Mouse (Mus musculus) macrophage (primary cell): ENCODE results near the gene Sec16b. TPM values are rescaled to one million over a fixed set of nuclear protein-coding genes. Genes with fewer than 3 reads are reported as not detected.

Experiments
- H3K27ac ChIP-seq: fragments of 350-480 bp; formaldehyde crosslinking; 2 replicates; pipeline ENCODE4 v1.9.0; 2021
- H3K36me3 ChIP-seq: fragments of 350-480 bp; formaldehyde crosslinking; 2 replicates; pipeline ENCODE4 v1.9.0; 2021; ENCODE audit errors: inconsistent target
- H3K4me3 ChIP-seq: fragments of 350-480 bp; formaldehyde crosslinking; 2 replicates; pipeline ENCODE4 v1.9.0; 2021; ENCODE audit errors: inconsistent target
- H3K79me2 ChIP-seq: fragments of 350-480 bp; formaldehyde crosslinking; 2 replicates; pipeline ENCODE4 v1.9.0; 2021; ENCODE audit errors: inconsistent target
- WGBS: methylation state at CpG from one replicate; pipeline ENCODE4 v1.1.7; 2026; ENCODE audit warnings: inconsistent platforms; ENCODE audit not compliant: missing documents; 5-methylcytosine and 5-hydroxymethylcytosine counted together
- polyA plus RNA-seq: library from polyadenylated mRNA; stranded (reverse); fragments of 250-400 nt; gene quantifications from 3 replicates; pipeline ENCODE4 v1.2.4, GENCODE M21; 2018; ENCODE audit warnings: inconsistent platforms

Gene Sec16b
- polyA plus RNA-seq, 1 experiment from 2014 or later, result not detected

DNA sequence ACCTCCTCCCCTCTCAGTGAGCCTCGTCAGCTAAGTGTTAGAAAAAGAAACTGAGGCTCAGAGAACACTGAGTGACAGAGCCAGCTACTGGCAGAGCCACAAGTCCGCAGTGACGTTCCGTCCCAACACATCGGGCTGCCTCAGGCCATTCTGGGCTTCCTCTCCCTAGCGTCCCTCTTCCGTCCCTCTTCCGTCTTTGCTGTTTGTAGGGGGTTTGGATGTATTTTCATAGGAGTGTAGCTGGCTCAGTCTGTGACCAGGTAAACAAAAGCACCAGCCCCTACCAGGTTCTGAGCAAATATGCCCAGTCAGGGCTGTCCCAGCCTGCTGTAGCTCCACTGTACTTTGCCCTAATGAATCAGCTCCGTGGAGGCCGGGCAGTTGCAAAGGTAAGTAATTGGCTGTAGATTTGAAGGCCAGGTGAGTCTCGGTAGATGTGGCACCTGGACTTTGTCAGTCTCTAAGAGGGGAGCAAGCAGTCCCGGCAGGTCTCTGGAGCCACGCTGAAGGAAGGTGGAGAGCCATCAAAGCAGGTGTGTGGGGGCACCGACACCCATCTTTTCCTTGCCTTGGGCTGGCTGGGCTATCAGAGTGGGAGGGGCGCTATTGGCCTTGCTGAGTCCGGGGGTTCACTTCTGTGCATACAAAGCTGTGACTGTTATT, 19.3 kb downstream of the Sec16b start:
- WGBS, result 89% methylated on average over 15 of the region's 16 CpGs
- Histone ChIP-seq H3K4me3 (no peak overlapping the region), H3K27ac (no peak overlapping the region), H3K79me2 (no peaks in the 10 kb centered on the region), H3K36me3 (no peaks in the 10 kb centered on the region)

DNA sequence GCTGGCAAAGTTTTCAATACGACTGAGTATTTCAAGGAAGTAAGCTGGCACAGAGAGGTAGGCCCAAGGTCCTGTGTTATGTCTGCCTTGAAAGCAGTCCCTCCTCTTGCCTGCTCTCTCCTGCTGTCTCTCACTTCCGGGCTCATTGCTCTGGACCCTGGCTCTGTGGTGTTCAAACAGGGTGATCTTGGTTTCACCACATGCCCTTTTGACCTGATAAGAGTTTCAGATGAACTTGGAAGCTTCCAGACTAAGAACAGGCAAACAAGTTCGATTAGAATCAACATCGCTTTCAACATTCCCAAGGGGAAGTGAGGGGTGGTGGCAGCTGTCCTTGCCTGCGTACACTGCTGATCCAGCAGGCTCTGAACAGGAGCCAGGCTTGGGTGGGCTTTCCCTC, 20.1 kb downstream of the Sec16b start:
- Histone ChIP-seq H3K36me3 (no peaks in the 10 kb centered on the region), H3K27ac (no peak overlapping the region), H3K4me3 (no peak overlapping the region), H3K79me2 (no peaks in the 10 kb centered on the region)
- 86% methylated on average over 5 of the region's 5 CpGs for WGBS

DNA sequence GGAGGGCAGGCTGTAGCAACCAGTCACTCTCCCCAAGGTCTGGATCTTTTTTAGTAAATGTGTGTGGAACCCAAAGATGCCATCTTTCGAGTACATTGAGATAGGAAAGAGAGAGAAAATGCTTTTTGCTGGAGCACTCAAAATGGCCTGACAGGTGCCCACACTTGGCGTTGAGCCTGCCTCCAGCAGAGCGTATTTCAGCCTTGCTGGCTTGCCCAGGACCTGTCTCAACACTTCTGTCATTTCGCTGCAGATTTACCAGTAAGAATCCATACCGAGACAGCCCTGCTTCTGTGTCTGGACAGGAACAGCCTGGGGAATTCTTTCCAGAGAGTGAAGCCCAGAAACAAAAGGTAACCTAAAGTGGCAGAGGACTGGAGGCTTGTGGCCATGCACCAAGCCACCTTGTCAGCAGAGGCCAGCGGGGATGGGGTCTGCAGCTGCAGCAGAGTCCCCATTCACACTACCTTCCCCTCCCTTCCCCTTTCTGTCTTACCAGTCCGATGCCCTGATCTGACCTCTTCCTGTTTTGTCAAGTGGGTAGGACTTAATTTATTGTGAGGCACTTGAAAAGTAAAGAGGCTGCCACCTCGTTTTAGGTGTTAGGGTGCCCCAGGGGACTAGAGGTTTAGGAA, 26.4 kb downstream of the Sec16b start:
- 22% methylated on average over 8 of the region's 8 CpGs for WGBS
- Histone ChIP-seq H3K36me3 (no peaks in the 10 kb centered on the region), H3K4me3 (no peak overlapping the region)

DNA sequence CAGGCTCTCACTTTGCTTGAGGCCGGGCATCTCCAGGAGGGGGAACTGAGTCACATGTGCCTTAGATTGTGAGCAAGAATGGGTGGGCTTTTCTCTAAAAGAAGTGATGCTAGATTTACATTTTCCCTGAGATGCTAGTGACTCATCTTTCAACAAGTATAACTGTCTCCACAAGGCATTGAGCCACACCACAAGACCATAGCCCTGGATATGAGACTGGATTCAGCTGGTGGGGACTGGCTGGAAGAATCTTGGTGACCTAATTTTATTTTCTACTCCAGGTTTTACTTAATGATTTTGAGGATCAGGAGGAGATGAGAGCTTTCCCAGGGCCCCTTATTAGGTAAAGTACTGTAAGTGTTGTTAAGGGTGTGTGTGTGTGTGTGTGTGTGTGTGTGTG, 29.0 kb downstream of the Sec16b start:
- no peaks in the 10 kb centered on the region for H3K36me3 ChIP-seq
- WGBS, result 93% methylated on average over 1 of the region's 1 CpGs
- no peak overlapping the region for H3K27ac ChIP-seq
- no peaks in the 10 kb centered on the region for H3K79me2 ChIP-seq
- no peak overlapping the region for H3K4me3 ChIP-seq

More for the DNA sequence above, 26.4 kb downstream of the Sec16b start:
- Histone ChIP-seq H3K79me2 (no peaks in the 10 kb centered on the region), H3K27ac (no peak overlapping the region)

DNA sequence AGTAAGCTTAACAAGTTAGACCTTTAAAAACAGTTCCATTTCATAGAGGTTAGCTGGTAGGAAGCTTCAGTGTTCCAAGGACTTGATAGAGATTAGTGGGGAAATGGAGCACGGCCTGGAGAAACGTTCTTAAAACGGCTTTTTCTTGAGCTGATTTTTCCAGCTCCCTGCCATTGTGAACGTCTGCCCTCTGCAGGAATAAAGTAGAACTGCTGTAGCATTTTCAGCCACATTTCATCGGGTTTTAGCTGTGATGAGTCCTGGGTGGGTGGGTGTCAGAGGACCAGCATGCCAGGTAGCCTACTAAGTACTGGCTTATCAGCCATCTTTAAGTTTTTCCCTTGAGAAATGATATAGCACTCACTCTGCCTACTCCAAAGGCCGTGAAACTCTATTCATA, 29.9 kb downstream of the Sec16b start:
- Histone ChIP-seq H3K36me3 (no peaks in the 10 kb centered on the region), H3K4me3 (no peak overlapping the region), H3K27ac (no peak overlapping the region), H3K79me2 (no peaks in the 10 kb centered on the region)
- 12% methylated on average over 6 of the region's 6 CpGs for WGBS

DNA sequence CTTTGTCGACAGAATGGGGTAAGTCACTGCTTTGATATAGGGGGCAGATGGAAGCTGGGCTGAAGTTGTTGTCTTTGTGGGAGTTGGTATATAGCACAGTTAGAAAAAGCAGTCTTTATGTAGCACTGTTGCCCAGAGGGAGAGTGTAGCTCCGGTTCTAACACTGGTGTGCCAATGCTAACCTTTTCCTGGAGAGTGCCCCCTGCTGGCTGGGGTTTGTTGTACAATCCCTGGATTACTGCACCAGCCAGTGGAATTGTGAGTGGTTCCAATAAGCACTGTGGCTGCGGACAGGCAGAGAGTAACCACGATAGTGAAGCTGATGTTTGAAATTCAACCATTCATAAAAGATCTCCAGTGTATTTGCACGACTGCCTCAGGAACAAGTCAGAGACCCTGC, 31.1 kb downstream of the Sec16b start:
- WGBS, result 86% methylated on average over 5 of the region's 5 CpGs
- no peak overlapping the region for H3K27ac ChIP-seq
- no peak overlapping the region for H3K4me3 ChIP-seq
- no peaks in the 10 kb centered on the region for H3K79me2 ChIP-seq
- H3K36me3 ChIP-seq, result no peaks in the 10 kb centered on the region

DNA sequence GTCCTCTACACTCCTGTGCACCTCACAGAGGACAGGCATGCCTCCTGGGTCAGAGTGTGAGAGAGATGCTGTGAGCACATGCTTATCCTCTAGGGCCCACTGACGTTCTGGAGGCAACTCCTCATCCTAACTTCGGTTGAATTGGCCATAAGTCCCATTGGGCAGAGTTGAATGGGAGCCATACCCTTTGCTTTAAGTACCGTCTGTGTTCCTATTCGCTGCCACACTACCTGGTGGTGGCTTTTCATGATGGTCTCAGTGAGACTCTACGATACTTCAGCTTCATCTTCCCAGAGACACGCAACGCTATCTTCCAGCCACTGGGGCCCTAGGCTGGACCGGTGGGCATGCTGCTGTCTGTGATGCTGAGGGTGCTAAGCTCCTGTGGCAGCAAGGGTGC, 38.5 kb downstream of the Sec16b start:
- no peak overlapping the region for H3K4me3 ChIP-seq
- no peaks in the 10 kb centered on the region for H3K36me3 ChIP-seq
- 91% methylated on average over 8 of the region's 8 CpGs for WGBS
- H3K79me2 ChIP-seq, result no peaks in the 10 kb centered on the region
- no peak overlapping the region for H3K27ac ChIP-seq

DNA sequence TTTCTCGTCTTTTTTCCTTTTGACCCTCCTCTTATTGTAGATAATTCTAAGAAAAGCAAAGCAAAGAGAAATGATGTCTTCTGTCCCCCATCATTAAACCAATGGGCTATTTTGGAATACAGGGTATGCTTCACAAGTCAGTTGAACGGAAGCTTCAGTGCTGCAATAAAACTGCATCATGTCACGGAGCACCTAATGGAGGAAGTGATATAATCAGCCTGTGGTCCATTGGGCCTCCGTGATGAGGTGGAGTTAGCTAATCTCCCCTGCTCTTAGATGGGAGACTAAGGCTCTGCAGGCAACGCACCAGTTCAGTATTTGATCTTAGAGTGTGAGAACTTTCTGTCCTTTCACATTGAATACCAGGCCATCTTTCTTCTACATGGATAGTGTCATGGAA, 41.1 kb downstream of the Sec16b start:
- Histone ChIP-seq H3K79me2 (no peaks in the 10 kb centered on the region), H3K36me3 (no peaks in the 10 kb centered on the region), H3K4me3 (no peak overlapping the region), H3K27ac (no peak overlapping the region)
- WGBS, result 23% methylated on average over 5 of the region's 5 CpGs

DNA sequence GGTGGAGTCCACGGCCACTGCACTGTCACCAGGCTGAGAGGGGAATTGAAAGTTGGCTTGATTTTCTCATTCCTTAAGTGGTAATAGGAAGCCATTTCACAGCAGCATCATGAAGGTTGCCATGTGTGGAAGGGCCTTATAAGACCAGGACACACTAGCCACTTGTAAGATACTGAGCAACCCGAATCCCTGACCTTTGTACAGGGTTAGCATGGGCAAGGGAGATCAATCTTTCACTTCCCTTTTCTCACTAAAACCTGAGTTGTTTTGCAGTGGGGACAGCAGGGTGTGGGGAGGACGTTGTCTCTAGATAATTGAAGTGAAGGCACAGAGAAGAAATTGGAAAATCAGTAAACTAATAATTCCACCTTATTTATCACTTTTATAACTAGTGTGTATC, 43.2 kb downstream of the Sec16b start:
- WGBS, result 6% methylated on average over 3 of the region's 3 CpGs
- H3K36me3 ChIP-seq, result no peaks in the 10 kb centered on the region
- H3K27ac ChIP-seq, result no peak overlapping the region
- no peaks in the 10 kb centered on the region for H3K79me2 ChIP-seq
- H3K4me3 ChIP-seq, result no peak overlapping the region

DNA sequence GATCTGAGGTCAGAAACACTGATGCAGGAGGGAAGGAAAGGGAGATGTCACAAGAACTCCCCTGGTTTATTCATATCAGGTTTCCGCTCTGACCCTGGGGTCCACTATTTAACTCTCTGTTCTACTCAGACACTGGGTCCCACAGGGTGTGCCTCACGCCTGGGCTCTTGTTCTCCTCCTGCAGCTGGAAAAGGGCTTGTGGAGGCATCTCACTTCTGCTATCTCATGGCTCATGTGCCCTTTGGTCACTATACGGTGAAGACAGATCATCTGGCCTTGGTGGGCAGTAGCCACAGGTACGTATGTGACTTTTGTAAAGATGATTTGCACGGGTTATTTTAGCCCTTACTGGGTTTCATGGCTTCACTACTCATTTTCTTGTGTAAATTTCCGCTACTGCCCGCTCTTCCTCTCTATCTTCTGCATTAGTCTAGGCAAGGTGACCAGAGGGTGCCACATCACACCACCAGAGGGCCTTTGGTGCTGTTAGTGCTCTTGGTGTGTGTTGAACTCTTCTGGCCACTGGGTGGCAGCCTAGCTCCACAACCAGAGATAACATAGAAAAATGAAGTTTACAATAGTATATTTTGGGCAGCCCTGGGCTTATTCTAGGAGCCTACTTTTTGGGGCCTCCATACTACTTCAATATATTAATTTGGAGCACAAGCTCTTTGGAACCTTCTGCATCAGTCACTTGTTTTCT, 46.4 kb downstream of the Sec16b start:
- 51% methylated on average over 7 of the region's 7 CpGs for WGBS
- Histone ChIP-seq H3K79me2 (no peaks in the 10 kb centered on the region), H3K27ac (no peak overlapping the region), H3K36me3 (no peaks in the 10 kb centered on the region), H3K4me3 (no peak overlapping the region)

DNA sequence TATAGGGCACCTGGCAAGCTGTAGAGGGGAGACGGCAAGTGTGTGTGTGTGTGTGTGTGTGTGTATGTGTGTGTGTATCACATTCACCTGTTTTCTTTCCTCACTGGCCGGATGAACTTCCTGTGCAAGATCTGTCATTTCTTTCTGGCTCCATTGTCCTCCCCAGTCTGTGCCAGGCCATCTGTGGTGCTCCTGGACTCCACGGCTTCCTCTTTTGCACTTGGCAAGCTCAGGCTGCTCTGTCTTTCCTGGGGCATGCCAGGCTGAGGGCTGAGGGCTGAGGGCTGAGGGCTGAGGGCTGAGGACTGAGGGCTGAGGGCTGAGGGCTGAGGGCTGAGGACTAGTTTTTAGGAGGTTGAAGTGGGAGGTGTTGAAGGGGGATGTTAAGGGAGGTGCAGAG, 47.6 kb downstream of the Sec16b start:
- H3K4me3 ChIP-seq, result no peak overlapping the region
- no peaks in the 10 kb centered on the region for H3K79me2 ChIP-seq
- WGBS, result 0% methylated on average over 3 of the region's 3 CpGs
- no peaks in the 10 kb centered on the region for H3K36me3 ChIP-seq
- H3K27ac ChIP-seq, result no peak overlapping the region

DNA sequence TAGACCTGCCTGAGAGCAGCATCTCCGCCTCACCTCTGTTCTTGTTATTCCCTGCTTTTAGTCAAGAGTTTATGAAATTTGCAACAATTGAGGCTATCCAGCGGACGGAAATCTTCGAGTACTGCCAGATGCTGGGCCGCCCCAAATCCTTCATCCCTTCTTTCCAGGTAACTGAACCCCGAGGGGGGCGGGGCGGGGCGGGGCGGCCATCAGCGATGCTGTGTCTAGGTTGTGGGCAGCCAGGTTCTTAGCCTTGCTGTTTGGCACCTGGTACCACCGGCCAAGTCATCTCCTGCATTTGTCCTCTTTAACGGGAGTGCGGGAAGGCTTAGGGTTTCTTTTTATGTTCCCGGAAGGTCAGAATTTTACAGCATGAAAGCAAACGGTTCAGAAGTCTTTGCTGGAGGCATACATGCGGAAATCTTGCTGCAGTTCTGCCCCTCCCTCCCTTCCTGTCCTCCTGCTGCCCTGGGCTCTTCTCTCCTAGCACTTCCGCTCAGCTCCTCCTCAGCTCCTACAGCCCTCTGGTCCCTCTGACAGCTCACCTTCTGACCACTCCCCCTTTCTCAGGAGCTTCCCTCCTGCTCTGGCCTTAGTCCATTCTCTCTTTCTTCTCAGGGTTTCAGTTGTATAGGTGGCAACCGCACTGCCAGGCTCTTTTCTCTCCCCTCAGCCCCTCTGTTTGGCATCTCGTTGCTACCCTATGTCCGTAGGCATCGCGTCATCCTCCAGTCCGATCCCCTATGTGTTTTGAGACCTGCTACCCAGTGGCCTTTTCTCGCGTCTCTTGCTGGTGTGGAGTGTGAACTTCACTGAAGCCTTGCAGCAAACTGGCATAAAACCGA, 48.4 kb downstream of the Sec16b start:
- H3K4me3 ChIP-seq, result no peak overlapping the region
- 26% methylated on average over 27 of the region's 27 CpGs for WGBS
- H3K79me2 ChIP-seq, result no peaks in the 10 kb centered on the region
- no peak overlapping the region for H3K27ac ChIP-seq
- H3K36me3 ChIP-seq, result no peaks in the 10 kb centered on the region

DNA sequence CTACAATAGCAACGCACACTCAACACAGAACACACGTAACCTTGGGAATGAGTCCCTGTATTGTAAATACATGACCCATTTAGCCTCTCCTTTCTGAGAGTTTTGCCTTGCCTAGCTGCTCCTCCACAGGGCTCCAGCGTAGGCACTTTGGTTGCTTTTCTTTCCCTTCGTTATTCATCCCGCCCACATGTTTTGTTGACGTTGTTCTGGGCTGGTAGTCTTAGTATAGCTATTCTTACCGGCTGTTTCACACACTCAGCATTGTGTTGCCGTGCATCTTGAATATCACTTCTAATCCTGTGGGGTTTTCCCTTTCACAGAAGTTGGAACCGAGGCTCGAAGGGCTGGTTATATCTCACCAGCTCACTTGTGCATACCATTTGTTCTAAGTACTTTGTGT, 49.2 kb downstream of the Sec16b start:
- Histone ChIP-seq H3K79me2 (no peaks in the 10 kb centered on the region), H3K36me3 (no peaks in the 10 kb centered on the region), H3K4me3 (no peak overlapping the region), H3K27ac (no peak overlapping the region)
- 94% methylated on average over 10 of the region's 10 CpGs for WGBS

DNA sequence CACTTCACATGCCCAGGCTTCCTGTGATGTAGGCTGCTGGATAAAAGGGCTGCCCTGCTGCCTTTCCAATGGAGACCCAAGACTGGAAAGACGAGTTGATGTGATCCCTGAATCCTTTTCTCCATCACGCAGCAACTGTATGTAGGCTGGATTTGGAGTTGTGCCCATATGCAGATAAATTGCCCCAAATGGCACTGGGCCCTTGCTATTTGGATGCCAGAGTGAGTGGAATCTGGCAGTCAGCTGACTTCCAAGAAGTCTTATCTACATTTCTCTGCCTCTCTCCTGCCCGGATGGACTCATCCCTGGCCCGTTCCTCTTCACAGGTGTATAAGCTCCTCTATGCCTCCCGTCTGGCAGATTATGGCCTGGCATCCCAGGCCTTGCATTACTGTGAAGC, 49.9 kb downstream of the Sec16b start:
- Histone ChIP-seq H3K4me3 (no peak overlapping the region), H3K36me3 (no peaks in the 10 kb centered on the region), H3K79me2 (no peaks in the 10 kb centered on the region), H3K27ac (no peak overlapping the region)
- 99% methylated on average over 5 of the region's 5 CpGs for WGBS

DNA sequence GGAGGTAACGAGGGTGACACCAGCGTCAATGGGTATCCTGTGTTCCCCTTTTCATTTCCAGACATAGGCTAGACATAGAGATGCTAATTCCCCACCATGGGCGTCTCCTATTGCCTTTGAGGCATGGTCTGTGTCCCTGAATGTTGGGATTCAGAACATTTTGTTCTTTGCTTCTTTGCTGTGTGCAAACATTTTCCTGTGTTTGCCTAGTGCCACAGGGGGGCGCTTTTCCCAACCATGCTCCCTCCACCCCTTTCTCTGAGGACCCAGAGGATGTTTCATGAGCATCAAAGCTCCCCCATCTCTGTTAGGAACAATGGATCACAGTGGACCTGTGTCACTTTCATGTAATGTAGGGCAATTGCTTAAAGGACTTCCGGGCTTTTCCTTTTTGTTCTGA, 51.6 kb downstream of the Sec16b start:
- 69% methylated on average over 5 of the region's 5 CpGs for WGBS

More for the DNA sequence above, 51.6 kb downstream of the Sec16b start:
- Histone ChIP-seq H3K27ac (no peak overlapping the region), H3K36me3 (no peaks in the 10 kb centered on the region), H3K79me2 (no peaks in the 10 kb centered on the region), H3K4me3 (no peak overlapping the region)
